16 mouse cellular contexts compared by ENCODE assay signal in the genomic region with DNA sequence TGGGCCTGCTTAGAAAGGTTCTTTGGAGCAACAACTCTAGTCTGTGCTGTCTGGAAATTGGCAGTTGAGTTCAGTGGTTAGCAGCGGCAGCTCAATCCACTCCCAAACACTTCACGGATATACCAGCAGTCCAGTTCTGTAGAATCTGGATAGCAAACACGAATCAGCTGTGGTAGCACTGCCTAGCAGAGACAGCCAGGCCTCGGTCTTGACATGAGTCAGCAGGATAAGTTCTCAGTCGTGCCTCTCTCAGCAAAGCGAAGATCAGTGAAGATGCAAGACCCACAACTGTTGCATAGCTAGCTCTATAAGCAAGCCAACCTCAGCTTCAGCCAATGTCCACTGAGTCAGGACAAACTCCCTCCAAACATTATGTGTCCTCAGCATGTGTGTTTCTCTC.
"Had no signal": no experiment of that assay in that cellular context is flagged by ENCODE, and none has a peak within 500 bp of the region (broad histone marks: within the 10 kb centered on the region; RNA-seq: fewer than 3 reads in every experiment).

No protein-coding gene starts in this region.

- ATAC-seq: intestine, postnatal 0 days; midbrain, embryonic 13.5 days had no signal

- H3K4me3 ChIP-seq: limb, embryonic 15.5 days; lung, embryonic 15.5 days; midbrain, embryonic 13.5 days; myocyte; neural tube, embryonic 15.5 days had no signal

- H3K9ac ChIP-seq: limb, embryonic 15.5 days; lung, embryonic 15.5 days; midbrain, embryonic 13.5 days; neural tube, embryonic 15.5 days had no signal

- H3K4me2 ChIP-seq: limb, embryonic 15.5 days; lung, embryonic 15.5 days; midbrain, embryonic 13.5 days; neural tube, embryonic 15.5 days had no signal

- H3K27me3 ChIP-seq: limb, embryonic 15.5 days; lung, embryonic 15.5 days; midbrain, embryonic 13.5 days; neural tube, embryonic 15.5 days had no signal

- DNase-seq: kidney, adult 8-10 months; kidney, postnatal 25 days; layer of hippocampus, adult 9-11 months; layer of hippocampus, postnatal 36 days; lung, postnatal 14 days; right cerebral cortex, postnatal 4 days; spleen, adult 18-20 months; thymus, adult 18-20 months; thymus, postnatal 14 days had no signal

- H3K9me3 ChIP-seq: limb, embryonic 15.5 days; lung, embryonic 15.5 days; midbrain, embryonic 13.5 days had no signal

- H3K27ac ChIP-seq: limb, embryonic 15.5 days; lung, embryonic 15.5 days; macrophage; midbrain, embryonic 13.5 days; neural tube, embryonic 15.5 days had no signal

- H3K4me1 ChIP-seq: limb, embryonic 15.5 days; lung, embryonic 15.5 days; midbrain, embryonic 13.5 days; neural tube, embryonic 15.5 days had no signal
